Mouse (Mus musculus) kidney, adult 2 months (tissue): ENCODE results near the gene Rbpjl.

Experiments
- CTCF ChIP-seq: fragments of 200-500 bp; conservative IDR thresholded peaks from 2 replicates; pipeline ENCODE4 v1.5.1; 2011; ENCODE audit warnings: low read depth, mild to moderate bottlenecking, control low read depth, low read length, moderate library complexity, mixed read lengths; ENCODE audit not compliant: insufficient read depth, insufficient read length
- POLR2A ChIP-seq: fragments of 200-500 bp; IDR thresholded peaks from one replicate; pipeline ENCODE4 v1.6.1; 2011; ENCODE audit warnings: low read depth, low read length, control low read depth

DNA sequence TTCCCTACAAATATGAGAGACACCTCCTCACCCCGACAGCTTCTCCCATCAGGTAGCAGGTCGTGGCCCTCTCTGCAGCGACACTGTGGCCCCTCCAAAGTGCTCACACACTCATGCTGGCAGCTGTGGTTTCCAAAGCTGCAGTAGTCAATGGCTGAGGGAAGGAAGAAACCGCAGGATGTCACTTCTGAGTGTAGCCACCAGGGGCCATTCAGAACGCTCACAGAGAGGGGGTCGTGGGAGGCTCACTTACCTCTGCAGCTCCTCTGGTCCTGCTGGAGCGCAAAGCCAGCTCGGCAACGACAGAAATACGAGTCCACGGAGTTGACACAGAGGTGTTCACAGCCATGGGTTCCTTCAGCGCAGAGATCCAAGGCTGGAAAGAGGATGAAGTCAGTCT is 6.0 kb upstream of the Rbpjl start:
- TF ChIP-seq CTCF (no peak), POLR2A (no peak)
